Mouse (Mus musculus): ENCODE results near the gene Myoz1. TPM values are rescaled to one million over a fixed set of nuclear protein-coding genes. Genes with fewer than 3 reads are reported as not detected.
"Not testable (repeated sequence)": the region's sequence is repeated elsewhere in the genome, so short reads cannot be mapped to it uniquely, and the experiment has no call there.

The Myoz1 gene
- polyA plus RNA-seq (2015; fragmentation: Nextera tagmentation; extraction: Ambion mirVana), result 7.0 and 9.7 TPM in 2 replicates

DNA sequence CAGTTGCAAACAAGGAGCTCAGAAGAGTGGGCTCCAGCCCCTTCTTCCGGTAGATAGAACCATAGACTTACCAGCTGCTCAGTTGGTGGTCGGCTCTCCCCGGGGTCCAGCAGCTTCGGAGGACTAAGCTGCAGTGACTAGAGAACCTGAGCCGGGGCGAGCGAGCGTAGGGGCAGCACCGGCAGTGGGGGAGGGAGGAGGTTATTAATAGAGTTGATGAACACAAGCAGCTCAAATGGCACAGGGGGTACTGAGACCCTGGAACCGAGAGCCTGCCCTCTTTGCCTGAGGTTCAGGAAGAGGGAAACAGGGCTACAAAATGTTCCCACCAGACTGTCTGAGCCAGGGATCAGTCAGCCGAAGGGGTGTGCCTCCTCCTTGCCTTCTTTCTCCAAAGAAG lies at the start of gene Myoz1:
Gene Myoz1 (minus strand): TSS at position 180 of the 400 bp plus-strand sequence.
- no peaks in the 10 kb centered on the region for H3K27me3 ChIP-seq
- no peaks in the 10 kb centered on the region for H3K9me3 ChIP-seq (replicated peaks)
- no peak within 1 kb of the TSS for H3K4me3 ChIP-seq (replicated peaks)
- ATAC-seq (ENCODE audit: insufficient number of reproducible peaks, low FRiP score, low TSS enrichment, low read depth), result no peak
- peaks cover 11% of the 10 kb centered on the region for H3K4me1 ChIP-seq
- 32% methylated on average over 11 of the region's 11 CpGs for WGBS
- no peaks in the 10 kb centered on the region for H3K36me3 ChIP-seq
- H3K4me2 ChIP-seq (replicated peaks), result no peak within 1 kb of the TSS
- H3K9ac ChIP-seq, result no peak within 1 kb of the TSS
- H3K27ac ChIP-seq (replicated peaks), result no peak within 1 kb of the TSS

DNA sequence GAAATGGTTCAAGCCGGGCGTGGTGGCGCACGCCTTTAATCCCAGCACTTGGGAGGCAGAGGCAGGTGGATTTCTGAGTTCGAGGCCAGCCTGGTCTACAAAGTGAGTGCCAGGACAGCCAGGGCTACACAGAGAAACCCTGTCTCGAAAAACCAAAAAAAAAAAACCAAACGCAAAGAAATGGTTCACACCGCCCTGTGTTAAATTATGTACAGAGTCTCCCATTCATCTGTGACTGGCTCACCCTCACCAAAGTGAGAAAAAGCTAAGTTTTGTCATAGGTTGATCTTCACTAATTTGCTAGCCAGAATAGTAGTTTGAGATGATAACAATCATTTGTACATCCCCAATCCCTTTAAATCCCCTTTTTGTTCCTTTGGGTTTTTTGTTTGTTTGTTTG lies 47.1 kb upstream of the Myoz1 start:
- not testable (repeated sequence) for ATAC-seq (ENCODE audit: insufficient number of reproducible peaks, low FRiP score, low TSS enrichment, low read depth); H3K9me3 ChIP-seq (replicated peaks); H3K36me3 ChIP-seq; H3K27me3 ChIP-seq
- H3K9ac ChIP-seq, result peak overlapping the region; percentile 86
- H3K27ac ChIP-seq (replicated peaks), result peak overlapping the region; percentile 93
- peak overlapping the region; percentile 55 for H3K4me2 ChIP-seq (replicated peaks)
- H3K4me3 ChIP-seq (replicated peaks), result peak overlapping the region; percentile 92
- H3K4me1 ChIP-seq, result peaks cover 25% of the 10 kb centered on the region
- WGBS, result 10% methylated on average over 8 of the region's 8 CpGs

DNA sequence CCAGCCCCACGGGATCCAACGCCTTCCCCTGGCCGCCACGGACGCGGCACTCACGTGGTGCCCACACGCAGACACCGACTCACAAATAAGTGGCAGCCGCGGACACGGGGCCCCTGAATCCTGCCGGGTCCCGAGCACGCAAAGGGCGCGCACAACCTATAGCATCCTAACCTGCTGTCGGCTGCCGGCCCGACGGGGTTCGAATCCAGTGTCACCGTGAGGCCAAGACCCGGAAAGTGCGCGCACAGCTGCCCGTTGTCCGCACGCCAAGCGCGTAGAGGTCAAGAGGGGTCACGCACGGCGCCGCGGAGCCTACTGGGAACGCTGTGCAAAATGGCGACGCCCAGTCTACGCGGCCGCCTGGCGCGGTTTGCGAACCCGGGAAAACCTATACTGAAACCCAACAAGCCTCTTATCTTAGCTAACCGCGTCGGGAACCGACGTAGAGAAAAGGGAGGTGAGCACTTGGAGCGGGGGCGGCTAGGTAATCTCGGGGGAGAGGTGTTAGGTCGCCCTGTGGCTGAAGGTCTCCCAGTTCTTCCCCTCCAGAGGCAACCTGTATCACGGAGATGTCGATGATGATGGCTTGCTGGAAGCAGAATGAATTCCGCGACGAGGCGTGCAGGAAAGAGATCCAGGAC lies 46.5 kb upstream of the Myoz1 start, which contains the start of gene Chchd1:
Gene Chchd1 (plus strand): TSS at position 266 of the 641 bp plus-strand sequence.
- peak; percentile 69 for ATAC-seq (ENCODE audit: insufficient number of reproducible peaks, low FRiP score, low TSS enrichment, low read depth)
- H3K4me1 ChIP-seq, result peaks cover 26% of the 10 kb centered on the region
- peak within 1 kb of the TSS; percentile 86 for H3K9ac ChIP-seq
- no peaks in the 10 kb centered on the region for H3K27me3 ChIP-seq
- under 1% methylated on average over 61 of the region's 61 CpGs for WGBS
- peak within 1 kb of the TSS; percentile 93 for H3K27ac ChIP-seq (replicated peaks)
- H3K4me2 ChIP-seq (replicated peaks), result peak within 1 kb of the TSS; percentile 55
- H3K36me3 ChIP-seq, result 0 out of 2 replicates have a peak, but pooled peaks cover 5% of the 10 kb centered on the region
- peak within 1 kb of the TSS; percentile 92 for H3K4me3 ChIP-seq (replicated peaks)
- H3K9me3 ChIP-seq (replicated peaks), result no peaks in the 10 kb centered on the region

DNA sequence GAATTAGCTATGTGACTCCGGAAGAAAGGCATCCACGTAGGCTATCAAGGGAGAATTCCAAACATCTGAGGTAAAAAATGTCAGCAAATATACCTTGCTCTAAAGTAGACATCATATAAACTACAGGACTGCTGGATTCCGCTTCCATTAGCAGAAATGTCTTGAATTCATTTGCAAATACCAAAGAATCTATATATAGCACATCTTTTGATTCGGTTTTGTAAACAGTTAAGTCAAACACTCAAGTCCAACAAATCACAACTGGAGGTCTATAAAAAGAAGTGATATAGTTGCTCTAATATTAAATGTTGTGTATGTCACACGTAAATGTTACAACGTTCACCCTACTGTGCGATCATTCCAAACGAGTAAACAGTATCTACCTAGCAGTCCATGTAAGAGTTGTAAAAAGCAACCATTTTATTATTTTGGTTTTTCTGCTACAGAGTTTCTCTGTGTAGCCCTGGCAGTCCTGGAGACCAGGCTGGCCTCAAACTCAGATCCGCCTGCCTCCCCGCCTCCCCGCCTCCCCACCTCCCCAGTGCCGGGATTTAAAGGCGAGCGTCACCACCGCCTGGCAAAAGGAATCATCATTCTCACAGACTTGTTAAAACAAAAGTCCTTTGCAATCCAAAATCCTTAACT lies 45.9 kb upstream of the Myoz1 start:
- H3K27ac ChIP-seq (replicated peaks), result peak overlapping the region; percentile 93
- H3K27me3 ChIP-seq, result no peaks in the 10 kb centered on the region
- peak overlapping the region; percentile 92 for H3K4me3 ChIP-seq (replicated peaks)
- ATAC-seq (ENCODE audit: insufficient number of reproducible peaks, low FRiP score, low TSS enrichment, low read depth), result peak; percentile 45; the same call in 1 of the 2 replicates
- H3K9me3 ChIP-seq (replicated peaks), result no peaks in the 10 kb centered on the region
- WGBS, result 7% methylated on average over 15 of the region's 15 CpGs
- 0 out of 2 replicates have a peak, but pooled peaks cover 5% of the 10 kb centered on the region for H3K36me3 ChIP-seq
- peaks cover 31% of the 10 kb centered on the region for H3K4me1 ChIP-seq
- peak overlapping the region; percentile 55 for H3K4me2 ChIP-seq (replicated peaks)
- peak overlapping the region; percentile 86 for H3K9ac ChIP-seq

DNA sequence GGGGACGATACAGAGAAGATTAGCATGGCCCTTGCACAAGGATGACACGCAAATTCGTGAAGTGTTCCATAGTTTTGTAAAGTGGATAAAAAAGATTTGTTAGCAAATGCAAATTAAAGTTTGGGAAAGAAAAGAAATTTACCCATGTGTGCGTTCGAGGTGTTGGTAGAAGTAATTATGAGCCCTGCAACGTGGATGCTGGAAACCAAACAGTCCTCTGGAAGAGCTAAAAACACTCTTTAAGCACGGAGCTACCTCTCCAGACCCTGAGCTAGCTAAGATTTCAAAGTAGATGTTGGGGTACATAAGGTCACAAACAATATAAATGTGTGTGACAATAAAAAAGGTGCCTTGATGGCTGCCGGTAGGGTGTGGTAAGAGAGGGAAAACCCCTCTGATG lies 45.2 kb upstream of the Myoz1 start:
- H3K27ac ChIP-seq (replicated peaks), result no peak overlapping the region; the same call in 1 of the 2 replicates
- H3K27me3 ChIP-seq, result no peaks in the 10 kb centered on the region
- H3K9me3 ChIP-seq (replicated peaks), result no peaks in the 10 kb centered on the region
- ATAC-seq (ENCODE audit: insufficient number of reproducible peaks, low FRiP score, low TSS enrichment, low read depth), result no peak
- 0 out of 2 replicates have a peak, but pooled peaks cover 5% of the 10 kb centered on the region for H3K36me3 ChIP-seq
- H3K9ac ChIP-seq, result no peak overlapping the region
- H3K4me2 ChIP-seq (replicated peaks), result peak overlapping the region; percentile 55
- H3K4me1 ChIP-seq, result peaks cover 38% of the 10 kb centered on the region
- peak overlapping the region; percentile 92 for H3K4me3 ChIP-seq (replicated peaks)
- WGBS, result 76% methylated on average over 8 of the region's 8 CpGs

DNA sequence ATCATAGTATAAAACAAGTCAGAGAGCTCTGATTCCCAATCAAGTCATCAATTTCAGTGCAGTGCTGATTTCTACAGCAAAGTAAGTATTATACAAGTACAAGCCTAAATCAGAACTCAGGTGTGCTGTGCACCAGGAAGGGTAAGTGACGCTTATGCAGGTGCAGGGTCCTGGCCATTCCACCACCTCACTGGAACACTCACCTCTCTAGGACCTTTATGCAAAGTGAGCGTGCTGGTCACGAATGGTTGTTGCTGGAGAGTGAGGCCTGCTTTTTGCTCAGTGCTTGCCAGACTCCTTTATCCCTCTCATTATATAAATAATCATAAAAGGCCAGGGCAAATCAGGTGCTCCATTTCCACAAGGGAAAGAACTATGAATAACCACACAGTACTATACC lies 44.0 kb upstream of the Myoz1 start:
- WGBS, result 84% methylated on average over 3 of the region's 3 CpGs
- no peaks in the 10 kb centered on the region for H3K27me3 ChIP-seq
- no peak overlapping the region for H3K4me3 ChIP-seq (replicated peaks)
- H3K9ac ChIP-seq, result no peak overlapping the region
- peaks cover 49% of the 10 kb centered on the region for H3K4me1 ChIP-seq
- no peak for ATAC-seq (ENCODE audit: insufficient number of reproducible peaks, low FRiP score, low TSS enrichment, low read depth)
- no peak overlapping the region for H3K27ac ChIP-seq (replicated peaks)
- H3K36me3 ChIP-seq, result 0 out of 2 replicates have a peak, but pooled peaks cover 5% of the 10 kb centered on the region
- no peaks in the 10 kb centered on the region for H3K9me3 ChIP-seq (replicated peaks)
- H3K4me2 ChIP-seq (replicated peaks), result no peak overlapping the region

DNA sequence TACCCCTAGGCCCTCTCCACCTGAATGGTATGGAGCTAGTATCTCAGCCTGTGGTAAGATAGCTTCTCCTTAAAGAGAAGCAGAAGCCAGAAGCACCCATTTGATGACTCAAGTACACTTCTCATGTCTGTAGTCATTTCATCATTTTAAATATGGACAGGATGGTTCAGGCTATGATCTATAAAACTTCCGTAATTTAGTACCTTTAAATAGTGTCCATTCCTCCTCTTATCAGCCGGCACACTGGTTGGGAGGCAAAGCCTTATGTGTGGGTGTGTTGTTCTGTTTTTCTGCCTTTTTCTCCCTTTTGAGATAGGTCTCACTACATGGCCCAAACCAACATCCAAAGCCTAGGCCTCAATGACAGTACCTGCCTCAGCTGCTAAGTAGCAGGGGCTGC lies 42.2 kb upstream of the Myoz1 start:
- ATAC-seq (ENCODE audit: insufficient number of reproducible peaks, low FRiP score, low TSS enrichment, low read depth), result no peak
- Histone ChIP-seq H3K27ac (replicated peaks) (no peak overlapping the region), H3K9ac (no peak overlapping the region), H3K4me3 (replicated peaks) (no peak overlapping the region), H3K36me3 (peaks cover 15% of the 10 kb centered on the region), H3K4me2 (replicated peaks) (no peak overlapping the region), H3K9me3 (replicated peaks) (no peaks in the 10 kb centered on the region), H3K27me3 (no peaks in the 10 kb centered on the region), H3K4me1 (peaks cover 60% of the 10 kb centered on the region)
- 89% methylated on average over 2 of the region's 2 CpGs for WGBS

DNA sequence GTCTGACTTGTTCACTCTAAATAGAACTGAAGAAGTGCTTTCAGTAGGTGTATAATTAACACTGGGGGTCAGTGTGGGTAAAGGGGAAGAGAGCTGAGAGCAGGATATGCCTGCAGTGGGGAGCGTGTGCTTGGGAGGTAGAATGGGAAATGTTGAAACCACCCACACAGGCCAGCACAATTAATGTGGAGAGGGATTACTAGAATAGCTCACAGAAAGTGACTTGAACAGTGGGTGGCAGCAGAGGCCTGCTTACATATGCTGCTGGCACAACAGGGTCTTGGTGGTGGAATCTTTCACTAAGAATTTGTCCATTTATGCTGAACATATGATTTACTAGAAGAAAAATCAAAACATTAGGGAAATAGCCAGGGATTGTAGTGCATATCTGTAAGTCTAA lies 40.6 kb upstream of the Myoz1 start:
- Histone ChIP-seq H3K4me1 (peaks cover 59% of the 10 kb centered on the region), H3K9me3 (replicated peaks) (no peaks in the 10 kb centered on the region), H3K27ac (replicated peaks) (peak overlapping the region; percentile 18; the same call in 1 of the 2 replicates), H3K9ac (no peak overlapping the region), H3K27me3 (no peaks in the 10 kb centered on the region), H3K4me2 (replicated peaks) (peak overlapping the region; percentile 72), H3K4me3 (replicated peaks) (peak overlapping the region; percentile 94), H3K36me3 (peaks cover 30% of the 10 kb centered on the region)
- WGBS, result 3% methylated on average over 1 of the region's 1 CpGs
- ATAC-seq (ENCODE audit: insufficient number of reproducible peaks, low FRiP score, low TSS enrichment, low read depth), result no peak

DNA sequence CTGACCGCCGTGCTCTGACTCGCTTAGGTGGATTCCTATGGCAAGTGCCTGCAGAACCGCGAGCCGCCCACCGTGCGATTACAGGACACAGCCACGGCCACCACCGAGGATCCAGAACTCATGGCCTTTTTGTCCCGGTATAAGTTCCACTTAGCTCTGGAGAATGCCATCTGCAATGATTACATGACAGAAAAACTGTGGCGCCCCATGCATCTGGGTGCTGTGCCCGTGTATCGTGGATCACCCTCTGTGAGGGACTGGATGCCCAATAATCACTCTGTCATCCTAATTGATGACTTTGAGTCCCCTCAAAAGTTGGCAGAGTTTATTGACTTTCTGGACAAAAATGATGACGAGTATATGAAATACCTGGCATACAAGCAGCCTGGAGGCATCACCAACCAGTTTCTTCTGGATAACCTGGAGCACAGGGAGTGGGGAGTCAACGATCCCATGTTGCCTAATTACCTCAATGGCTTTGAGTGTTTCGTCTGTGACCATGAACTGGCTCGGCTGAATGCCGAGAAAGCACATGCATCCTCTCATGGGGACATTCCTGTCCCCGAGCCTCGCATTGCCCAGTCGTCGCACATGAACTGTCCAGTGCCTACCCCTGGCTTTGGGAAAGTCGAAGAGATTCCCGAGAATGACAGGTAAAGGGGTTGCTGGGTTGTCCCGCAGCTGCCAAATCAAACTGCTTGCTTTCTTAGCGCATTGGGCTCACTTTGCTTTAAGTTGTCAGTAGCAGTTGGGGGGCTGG lies 39.6 kb upstream of the Myoz1 start:
- WGBS, result 13% methylated on average over 27 of the region's 27 CpGs
- Histone ChIP-seq H3K27me3 (no peaks in the 10 kb centered on the region), H3K9me3 (replicated peaks) (no peaks in the 10 kb centered on the region), H3K9ac (peak overlapping the region; percentile 89), H3K27ac (replicated peaks) (peak overlapping the region; percentile 99), H3K36me3 (peaks cover 41% of the 10 kb centered on the region), H3K4me1 (peaks cover 53% of the 10 kb centered on the region), H3K4me3 (replicated peaks) (peak overlapping the region; percentile 94), H3K4me2 (replicated peaks) (peak overlapping the region; percentile 72)
- no peak for ATAC-seq (ENCODE audit: insufficient number of reproducible peaks, low FRiP score, low TSS enrichment, low read depth)

DNA sequence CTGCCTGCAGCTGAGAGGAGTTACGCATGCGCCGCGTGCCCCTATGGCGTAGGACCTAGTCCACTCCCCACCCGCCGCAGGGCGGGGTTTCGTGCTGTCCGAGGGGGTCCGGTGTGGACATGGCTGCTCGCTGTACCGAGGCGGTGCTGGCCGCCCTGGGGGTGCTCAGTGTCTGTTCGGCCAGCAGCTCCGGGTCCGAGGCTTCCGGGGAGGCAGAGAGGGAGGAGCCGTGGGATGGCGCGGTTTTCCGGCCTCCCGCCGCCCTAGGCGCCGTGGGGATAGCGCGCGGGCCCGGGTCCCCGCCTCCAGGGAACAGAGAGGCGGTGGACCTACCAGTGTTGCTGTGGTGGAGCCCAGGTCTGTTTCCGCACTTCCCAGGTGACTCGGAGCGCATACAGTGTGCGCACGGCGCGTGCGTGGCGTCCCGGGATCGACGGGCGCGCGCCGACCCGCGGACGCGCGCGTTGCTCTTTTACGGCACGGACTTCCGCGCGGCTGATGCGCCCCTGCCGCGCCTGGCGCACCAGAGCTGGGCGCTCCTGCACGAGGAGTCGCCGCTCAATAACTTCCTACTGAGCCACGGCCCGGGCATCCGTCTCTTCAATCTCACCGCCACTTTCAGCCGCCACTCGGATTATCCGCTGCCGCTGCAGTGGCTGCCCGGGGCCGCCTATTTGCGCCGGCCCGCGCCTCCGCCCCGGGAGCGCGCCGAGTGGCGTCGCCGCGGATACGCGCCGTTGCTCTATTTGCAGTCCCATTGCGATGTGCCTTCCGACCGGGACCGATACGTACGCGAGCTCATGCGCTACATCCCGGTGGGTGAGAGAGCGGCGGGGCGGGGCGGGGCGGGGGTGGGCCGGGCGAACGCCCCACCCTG lies 38.8 kb upstream of the Myoz1 start, which contains the start of gene Fut11:
Gene Fut11 (plus strand): TSS at position 85 of the 877 bp plus-strand sequence.
- Histone ChIP-seq H3K4me3 (replicated peaks) (peak within 1 kb of the TSS; percentile 94), H3K4me1 (peaks cover 48% of the 10 kb centered on the region), H3K9ac (peak within 1 kb of the TSS; percentile 89), H3K27ac (replicated peaks) (peak within 1 kb of the TSS; percentile 99), H3K4me2 (replicated peaks) (peak within 1 kb of the TSS; percentile 72), H3K27me3 (no peaks in the 10 kb centered on the region), H3K9me3 (replicated peaks) (no peaks in the 10 kb centered on the region), H3K36me3 (peaks cover 42% of the 10 kb centered on the region)
- WGBS, result under 1% methylated on average over 111 of the region's 111 CpGs
- peak; percentile 93 for ATAC-seq (ENCODE audit: insufficient number of reproducible peaks, low FRiP score, low TSS enrichment, low read depth)
